Mouse (Mus musculus) midbrain, embryonic 16.5 days (tissue): Measurements from ENCODE around the gene Casp3. TPM values are rescaled to one million over a fixed set of nuclear protein-coding genes. Genes with fewer than 3 reads are reported as not detected.

Experiments used
- ATAC-seq: fragments of 200-750 bp; cut with Nextera tagmentation; 2 replicates; pipeline ENCODE4 v1.8.0; 2017; ENCODE audit warnings: moderate TSS enrichment
- H3K27ac ChIP-seq: fragments of 300-500 bp; sonication (generic); 2 replicates; pipeline ENCODE4 v1.5.1; 2014; ENCODE audit warnings: mild to moderate bottlenecking, low read length, mixed read lengths
- H3K27me3 ChIP-seq: fragments of 300-500 bp; sonication (generic); 2 replicates; pipeline ENCODE4 v1.6.1; 2014; ENCODE audit warnings: low read depth, low read length, mixed read lengths; ENCODE audit not compliant: control insufficient read depth, insufficient read depth
- H3K36me3 ChIP-seq: fragments of 300-500 bp; sonication (generic); 2 replicates; pipeline ENCODE4 v1.6.1; 2014; ENCODE audit warnings: mild to moderate bottlenecking, low read length, moderate library complexity, mixed read lengths; ENCODE audit not compliant: control insufficient read depth, insufficient read depth
- H3K4me1 ChIP-seq: fragments of 300-500 bp; sonication (generic); 2 replicates; pipeline ENCODE4 v1.6.1; 2014; ENCODE audit warnings: mild to moderate bottlenecking, low read length, mixed read lengths; ENCODE audit not compliant: control insufficient read depth, insufficient read depth
- H3K4me2 ChIP-seq: fragments of 300-500 bp; sonication (generic); 2 replicates; pipeline ENCODE4 v1.6.1; 2014; ENCODE audit warnings: mild to moderate bottlenecking, low read length, mixed read lengths
- H3K4me3 ChIP-seq: fragments of 300-500 bp; sonication (generic); 2 replicates; pipeline ENCODE4 v1.5.1; 2014; ENCODE audit warnings: low read depth, mild to moderate bottlenecking, low read length, moderate library complexity, mixed read lengths
- H3K9ac ChIP-seq: fragments of 300-500 bp; sonication (generic); 2 replicates; pipeline ENCODE4 v1.6.1; 2014; ENCODE audit warnings: low read depth, low read length, mixed read lengths
- H3K9me3 ChIP-seq: fragments of 300-500 bp; sonication (generic); replicated peaks from 2 replicates; pipeline ENCODE4 v1.6.1; 2014; ENCODE audit warnings: mild to moderate bottlenecking, low read length, mixed read lengths; ENCODE audit not compliant: control insufficient read depth, poor library complexity, severe bottlenecking
- WGBS: fragments of 180-500 bp; shearing (Covaris S2); extraction: QIAGEN DNeasy Blood & Tissue Kit; methylation state at CpG from one replicate; pipeline ENCODE4 v1.1.7; 2014; 5-methylcytosine and 5-hydroxymethylcytosine counted together
- polyA plus RNA-seq: library from polyadenylated mRNA; unstranded; fragments of >200 nt; fragmentation: Nextera tagmentation; extraction: Ambion mirVana; gene quantifications from 2 replicates; pipeline ENCODE4 v1.2.1, GENCODE M21; 2015

Casp3 gene
- polyA plus RNA-seq, 1 experiment from 2014 or later, result 275 TPM

DNA sequence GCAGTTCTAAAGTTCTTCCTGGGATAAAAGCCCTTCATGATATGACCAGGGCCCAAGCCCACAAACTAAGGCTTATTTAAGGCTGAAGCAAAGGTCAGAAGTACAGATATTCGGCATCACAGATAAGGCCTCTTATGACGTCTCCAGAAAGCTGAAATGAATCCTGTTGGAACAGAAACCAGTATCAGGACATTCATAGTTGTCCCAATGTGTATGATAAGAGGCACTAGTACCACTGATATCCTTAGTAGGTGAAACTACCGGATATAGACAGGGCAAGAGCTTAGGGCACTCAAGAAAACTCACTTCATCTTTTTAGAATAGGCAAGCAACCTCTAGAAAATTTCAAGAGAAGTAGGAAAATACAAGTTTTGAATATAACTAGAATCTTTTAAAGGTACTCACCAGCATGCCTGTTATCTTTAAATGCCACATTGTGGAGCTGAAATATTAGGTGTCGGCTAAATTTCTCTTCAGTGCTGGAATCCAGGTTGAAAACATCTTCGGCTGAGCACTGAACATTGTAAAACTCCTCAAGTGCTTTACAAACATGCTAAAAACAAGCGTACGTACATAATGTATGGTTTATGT lies 17.7 kb upstream of the Casp3 start:
- Histone ChIP-seq H3K27me3 (no peaks in the 10 kb centered on the region), H3K27ac (no peak overlapping the region), H3K4me3 (no peak overlapping the region), H3K4me2 (no peak overlapping the region), H3K4me1 (no peaks in the 10 kb centered on the region), H3K9ac (no peak overlapping the region), H3K9me3 (no peaks in the 10 kb centered on the region), H3K36me3 (no peaks in the 10 kb centered on the region)
- WGBS, result 96% methylated on average over 7 of the region's 7 CpGs
- ATAC-seq, result no peak

DNA sequence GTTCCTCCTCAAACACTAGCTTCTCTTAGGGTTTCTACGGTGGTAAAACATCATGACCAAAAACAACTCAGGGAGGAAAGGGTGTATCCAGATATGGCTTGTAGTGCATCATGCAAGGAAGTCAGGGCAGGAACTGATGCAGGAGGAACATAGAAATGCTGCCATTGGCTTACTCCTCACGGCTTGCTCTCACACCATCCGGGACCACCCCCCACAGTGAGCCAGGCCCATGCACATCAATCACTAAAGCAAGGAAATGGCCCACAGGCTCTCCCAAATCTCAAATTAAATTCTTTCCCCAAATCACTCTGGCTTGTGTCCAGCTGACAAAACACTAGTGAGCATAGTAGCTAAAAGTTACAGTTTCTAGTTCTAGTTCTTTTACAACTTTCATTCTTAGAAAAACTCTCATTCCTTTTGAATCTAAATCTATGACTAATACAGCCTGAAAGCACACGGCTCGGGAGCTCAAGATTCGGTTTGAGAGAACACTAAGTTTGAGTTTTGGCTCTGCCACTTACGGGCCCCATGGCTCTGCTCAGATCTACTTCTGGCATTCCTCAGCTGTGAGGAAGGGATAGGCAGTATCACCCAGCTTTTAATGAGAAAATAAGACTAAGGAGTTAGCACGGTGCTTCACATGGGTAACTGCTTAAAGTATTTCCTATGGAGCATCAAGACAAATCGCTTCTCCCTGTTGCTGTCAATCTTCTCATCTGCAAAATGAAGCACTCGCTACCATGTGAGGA lies 16.0 kb upstream of the Casp3 start:
- H3K9me3 ChIP-seq, result no peaks in the 10 kb centered on the region
- WGBS, result 77% methylated on average over 10 of the region's 10 CpGs
- peaks cover 4% of the 10 kb centered on the region for H3K36me3 ChIP-seq
- no peak for ATAC-seq
- no peaks in the 10 kb centered on the region for H3K4me1 ChIP-seq
- no peak overlapping the region for H3K27ac ChIP-seq
- no peaks in the 10 kb centered on the region for H3K27me3 ChIP-seq
- H3K9ac ChIP-seq, result no peak overlapping the region
- no peak overlapping the region for H3K4me3 ChIP-seq
- H3K4me2 ChIP-seq, result no peak overlapping the region

DNA sequence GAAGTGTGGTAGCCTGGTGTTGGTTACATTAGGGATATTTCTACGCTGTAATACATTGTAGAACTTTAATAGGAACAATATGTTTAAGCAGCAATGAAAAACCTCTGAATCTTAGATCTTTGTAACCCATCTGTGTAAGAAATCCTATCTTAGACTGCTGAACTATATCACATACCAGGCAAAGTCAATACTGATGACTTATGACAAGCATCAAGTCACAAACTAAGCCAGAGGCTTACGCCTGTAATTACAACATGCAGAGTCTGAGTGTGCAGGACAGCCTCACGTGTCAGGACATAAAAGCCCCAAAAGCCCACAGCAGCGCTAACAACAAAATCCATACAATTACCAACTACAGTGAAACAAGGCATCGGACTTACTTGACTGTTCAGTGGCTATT lies 13.5 kb upstream of the Casp3 start:
- Histone ChIP-seq H3K27me3 (no peaks in the 10 kb centered on the region), H3K9me3 (no peaks in the 10 kb centered on the region), H3K27ac (no peak overlapping the region), H3K4me3 (no peak overlapping the region), H3K4me2 (no peak overlapping the region), H3K4me1 (no peaks in the 10 kb centered on the region), H3K9ac (no peak overlapping the region), H3K36me3 (peaks cover 4% of the 10 kb centered on the region)
- 90% methylated on average over 5 of the region's 5 CpGs for WGBS
- ATAC-seq, result no peak

GRCm38 (mm10) chr8:46606930-46607329 lies 10.2 kb upstream of the Casp3 start:
- H3K27ac ChIP-seq, result no peak overlapping the region
- no peak overlapping the region for H3K4me3 ChIP-seq
- no peaks in the 10 kb centered on the region for H3K4me1 ChIP-seq
- H3K4me2 ChIP-seq, result no peak overlapping the region
- peaks cover 4% of the 10 kb centered on the region for H3K36me3 ChIP-seq
- no peaks in the 10 kb centered on the region for H3K9me3 ChIP-seq
- WGBS, result 76% methylated on average over 1 of the region's 1 CpGs
- no peak overlapping the region for H3K9ac ChIP-seq
- no peaks in the 10 kb centered on the region for H3K27me3 ChIP-seq
- no peak for ATAC-seq

GRCm38 (mm10) chr8:46611557-46611956 lies 5.5 kb upstream of the Casp3 start:
- H3K4me2 ChIP-seq, result no peak overlapping the region
- no peaks in the 10 kb centered on the region for H3K36me3 ChIP-seq
- H3K27ac ChIP-seq, result no peak overlapping the region
- H3K9ac ChIP-seq, result no peak overlapping the region
- H3K4me1 ChIP-seq, result peaks cover 8% of the 10 kb centered on the region; the same call in 1 of the 2 replicates
- 96% methylated on average over 8 of the region's 8 CpGs for WGBS
- no peak overlapping the region for H3K4me3 ChIP-seq
- no peak for ATAC-seq
- no peaks in the 10 kb centered on the region for H3K27me3 ChIP-seq
- no peaks in the 10 kb centered on the region for H3K9me3 ChIP-seq

- WGBS, result 88% methylated on average over 4 of the region's 4 CpGs
- no peak overlapping the region for H3K9ac ChIP-seq
Observed at GRCm38 (mm10) chr8:46612913-46613312, 4.2 kb upstream of the Casp3 start.

DNA sequence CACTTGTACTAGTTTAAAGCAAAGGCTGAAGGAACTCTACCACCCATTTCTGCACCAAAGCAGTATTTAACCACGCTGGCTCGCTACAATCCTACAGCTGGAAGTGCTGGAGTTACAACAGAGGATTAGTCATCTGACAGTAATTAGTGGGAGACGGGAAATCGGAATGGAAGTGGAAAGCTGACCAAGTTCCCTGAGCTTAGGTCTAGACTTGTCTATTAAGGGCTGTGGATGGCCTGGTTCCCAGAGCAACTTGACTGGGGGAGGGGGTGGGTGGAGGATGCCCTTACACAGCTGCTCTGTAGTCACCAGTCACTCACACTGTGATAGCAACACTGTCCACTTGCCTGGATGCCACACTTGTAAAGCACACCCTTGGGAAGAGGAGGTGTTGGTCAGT lies 3.7 kb upstream of the Casp3 start:
- no peak for ATAC-seq
- 77% methylated on average over 4 of the region's 4 CpGs for WGBS
- peaks cover 8% of the 10 kb centered on the region; the same call in 1 of the 2 replicates for H3K4me1 ChIP-seq
- H3K4me2 ChIP-seq, result no peak overlapping the region
- no peak overlapping the region for H3K9ac ChIP-seq
- no peaks in the 10 kb centered on the region for H3K9me3 ChIP-seq
- no peaks in the 10 kb centered on the region for H3K27me3 ChIP-seq
- H3K27ac ChIP-seq, result no peak overlapping the region
- H3K4me3 ChIP-seq, result no peak overlapping the region
- H3K36me3 ChIP-seq, result no peaks in the 10 kb centered on the region

More at GRCm38 (mm10) chr8:46612913-46613312, 4.2 kb upstream of the Casp3 start:
- Histone ChIP-seq H3K27me3 (no peaks in the 10 kb centered on the region), H3K4me1 (peaks cover 8% of the 10 kb centered on the region; the same call in 1 of the 2 replicates), H3K36me3 (no peaks in the 10 kb centered on the region), H3K27ac (no peak overlapping the region), H3K4me3 (no peak overlapping the region), H3K9me3 (no peaks in the 10 kb centered on the region), H3K4me2 (no peak overlapping the region)
- ATAC-seq, result no peak

DNA sequence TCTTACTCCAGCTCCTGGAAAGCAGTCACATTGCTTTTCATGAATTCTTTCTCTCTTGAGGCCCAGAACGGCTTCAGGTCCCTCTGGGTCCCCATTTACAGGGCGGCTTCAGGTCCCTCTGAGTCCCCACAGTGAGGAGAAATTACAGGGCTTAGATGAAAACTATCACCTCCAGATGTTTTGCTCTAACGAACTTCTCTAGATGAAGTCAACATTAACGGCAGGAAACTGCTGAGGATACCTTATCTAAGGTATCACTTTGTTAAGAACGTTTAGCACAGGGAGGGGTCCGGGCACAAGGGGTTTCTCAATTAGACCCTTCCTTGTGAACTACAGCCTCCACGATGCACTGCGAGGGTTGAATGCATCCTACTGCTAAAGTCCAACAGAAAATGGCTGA lies 1.2 kb upstream of the Casp3 start:
- no peaks in the 10 kb centered on the region for H3K36me3 ChIP-seq
- ATAC-seq, result no peak
- H3K9me3 ChIP-seq, result no peaks in the 10 kb centered on the region
- H3K27me3 ChIP-seq, result no peaks in the 10 kb centered on the region
- no peak overlapping the region for H3K9ac ChIP-seq
- H3K4me2 ChIP-seq, result peak overlapping the region; percentile 70
- no peak overlapping the region for H3K27ac ChIP-seq
- WGBS, result 93% methylated on average over 8 of the region's 8 CpGs
- H3K4me1 ChIP-seq, result peaks cover 22% of the 10 kb centered on the region
- H3K4me3 ChIP-seq, result no peak overlapping the region
